Mouse (Mus musculus) adrenal gland (tissue): ENCODE data around the gene Itih4.

Experiments used
- intact Hi-C: fragments of 180-260 bp; cut with DNase I; formaldehyde crosslinking; loops from one replicate; pipeline ENCODE4 v1.15.1; 2025
- long read RNA-seq, 2 experiments: library from polyadenylated mRNA; unstranded; transcript quantifications; one replicate each; pipeline ENCODE4 v2.0.0; 2020; ENCODE audit warnings: borderline replicate concordance in 1 of 2; ENCODE audit not compliant: insufficient replicate concordance in 1 of 2

Itih4 gene
- long read RNA-seq, experiment 1 = 0 reads
- long read RNA-seq, experiment 2 = 0 reads

- intact Hi-C loops = loop anchor here (5.0 kb wide), 1 partner anchor 56 kb away; the partner anchor contains the start of gene Itih1
Observed at GRCm38 (mm10) chr14:30886204-30886603, at the start of gene Itih4. Gene Itih4 (plus strand): TSS chr14:30886476.

- intact Hi-C loops = no loop called here
Observed at GRCm38 (mm10) chr14:30837416-30837996, 48.8 kb upstream of the Itih4 start.

GRCm38 (mm10) chr14:30843701-30844100 lies 42.6 kb upstream of the Itih4 start:
- intact Hi-C loops = no loop called here

- intact Hi-C loops = no loop called here
Observed at GRCm38 (mm10) chr14:30850504-30850903, 35.8 kb upstream of the Itih4 start.

GRCm38 (mm10) chr14:30852325-30852724 lies 34.0 kb upstream of the Itih4 start:
- intact Hi-C loops = no loop called here

GRCm38 (mm10) chr14:30855316-30855715 lies 31.0 kb upstream of the Itih4 start:
- intact Hi-C loops = no loop called here

GRCm38 (mm10) chr14:30856885-30857507 lies 29.3 kb upstream of the Itih4 start:
- intact Hi-C loops = no loop called here

GRCm38 (mm10) chr14:30857990-30858389 lies 28.3 kb upstream of the Itih4 start:
- intact Hi-C loops = no loop called here

GRCm38 (mm10) chr14:30861421-30862125 lies 24.7 kb upstream of the Itih4 start:
- intact Hi-C loops = loop anchor here (10.0 kb wide), 1 partner anchor 167 kb away; no protein-coding TSS in a partner anchor

GRCm38 (mm10) chr14:30862368-30862767 lies 23.9 kb upstream of the Itih4 start:
- intact Hi-C loops = loop anchor here (10.0 kb wide), 1 partner anchor 168 kb away; no protein-coding TSS in a partner anchor

GRCm38 (mm10) chr14:30865311-30865710 lies 21.0 kb upstream of the Itih4 start:
- intact Hi-C loops = loop anchor here (5.0 to 10.0 kb wide), 2 partner anchors 77 to 171 kb away; partner anchors contain the start of gene Itih1

- intact Hi-C loops = loop anchor here (5.0 to 10.0 kb wide), 2 partner anchors 75 to 172 kb away; partner anchors contain the start of gene Itih1
Observed at GRCm38 (mm10) chr14:30867042-30867441, 19.2 kb upstream of the Itih4 start.

- intact Hi-C loops = loop anchor here (5.0 to 10.0 kb wide), 2 partner anchors 73 to 174 kb away; partner anchors contain the start of gene Itih1
Observed at GRCm38 (mm10) chr14:30868826-30869225, 17.4 kb upstream of the Itih4 start.

- intact Hi-C loops = loop anchor here (5.0 to 10.0 kb wide), 2 partner anchors 73 to 175 kb away; partner anchors contain the start of gene Itih1
Observed at GRCm38 (mm10) chr14:30869391-30869801, 16.9 kb upstream of the Itih4 start.

- intact Hi-C loops = no loop called here
Observed at GRCm38 (mm10) chr14:30870206-30871147, 15.8 kb upstream of the Itih4 start.

GRCm38 (mm10) chr14:30874095-30874700 lies 12.1 kb upstream of the Itih4 start:
- intact Hi-C loops = no loop called here

- intact Hi-C loops = no loop called here
Observed at GRCm38 (mm10) chr14:30875130-30875865, 11.0 kb upstream of the Itih4 start.

GRCm38 (mm10) chr14:30875955-30876354 lies 10.3 kb upstream of the Itih4 start:
- intact Hi-C loops = no loop called here

- intact Hi-C loops = no loop called here
Observed at GRCm38 (mm10) chr14:30876451-30876850, 9.8 kb upstream of the Itih4 start.

GRCm38 (mm10) chr14:30877827-30878226 lies 8.4 kb upstream of the Itih4 start:
- intact Hi-C loops = no loop called here
